Mouse (Mus musculus) thymus, postnatal 25 days (tissue): ENCODE data around the gene Ncor2.

Experiments
- DNase-seq: peaks from one replicate; pipeline ENCODE4 v3.0.0; 2022

Gene Ncor2

DNA sequence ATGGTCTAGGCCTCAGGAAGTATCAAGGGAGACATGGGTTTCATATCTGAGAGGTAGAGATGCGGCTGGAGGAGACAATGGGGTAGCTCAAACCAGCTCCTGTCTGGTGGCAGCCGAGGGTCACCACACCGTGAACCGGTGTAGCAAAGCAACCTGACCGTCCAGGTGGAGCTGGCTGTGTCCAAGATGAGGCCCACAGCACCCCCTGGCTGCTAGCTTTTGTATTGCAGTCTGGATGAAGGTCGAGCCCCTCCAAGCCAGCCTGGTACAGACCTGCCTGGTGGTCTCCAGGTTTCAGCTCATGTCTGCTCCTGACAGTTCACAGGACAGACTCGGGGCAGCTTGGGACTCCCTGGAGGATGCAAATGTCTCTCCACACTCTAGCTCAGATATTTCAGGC is 164.5 kb downstream of the Ncor2 start:
- DNase-seq, result peak; percentile 74

DNA sequence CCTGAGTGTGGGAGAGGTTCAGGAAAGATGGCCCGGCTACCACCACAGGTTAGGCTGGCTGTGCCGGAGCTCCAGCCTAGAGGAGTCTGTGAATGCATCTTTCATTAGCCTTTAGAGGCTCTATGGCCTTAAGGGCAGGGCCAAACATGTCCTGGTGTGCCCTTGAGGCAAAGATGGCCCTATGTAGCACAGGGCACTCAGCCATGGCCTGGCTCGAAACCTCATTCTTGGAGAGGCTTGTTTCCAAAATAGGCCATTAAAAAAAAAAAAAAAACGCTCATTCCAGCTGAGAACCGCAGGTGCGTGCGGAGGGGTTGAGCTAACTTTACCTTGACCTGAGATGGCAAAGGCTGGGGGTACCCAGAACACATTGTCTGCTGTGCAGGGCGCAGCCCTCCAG is 167.4 kb downstream of the Ncor2 start:
- no peak for DNase-seq

DNA sequence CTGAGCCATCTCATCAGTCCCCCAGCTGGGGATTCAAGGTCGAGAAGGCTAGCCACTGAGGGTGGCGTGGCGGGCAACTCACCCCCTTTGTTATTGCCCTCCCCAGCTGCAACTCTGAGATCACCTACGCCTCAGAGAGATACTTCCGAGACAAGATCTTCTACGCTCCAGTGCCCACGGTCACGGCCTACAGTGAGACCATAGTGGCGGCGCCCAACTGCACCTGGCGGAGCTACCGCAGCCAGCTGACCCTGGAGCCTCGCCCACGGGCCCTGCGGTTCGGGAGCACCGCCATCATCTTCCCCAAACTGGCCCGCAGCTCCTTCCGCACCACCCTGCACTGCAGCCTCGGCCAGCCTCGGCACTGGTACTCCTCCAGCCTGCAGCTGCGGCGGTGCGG is 167.9 kb downstream of the Ncor2 start:
- DNase-seq, result no peak

- no peak for DNase-seq
These were observed 172.1 kb downstream of the Ncor2 start for GRCm38 (mm10) chr5:125006896-125007295.

DNA sequence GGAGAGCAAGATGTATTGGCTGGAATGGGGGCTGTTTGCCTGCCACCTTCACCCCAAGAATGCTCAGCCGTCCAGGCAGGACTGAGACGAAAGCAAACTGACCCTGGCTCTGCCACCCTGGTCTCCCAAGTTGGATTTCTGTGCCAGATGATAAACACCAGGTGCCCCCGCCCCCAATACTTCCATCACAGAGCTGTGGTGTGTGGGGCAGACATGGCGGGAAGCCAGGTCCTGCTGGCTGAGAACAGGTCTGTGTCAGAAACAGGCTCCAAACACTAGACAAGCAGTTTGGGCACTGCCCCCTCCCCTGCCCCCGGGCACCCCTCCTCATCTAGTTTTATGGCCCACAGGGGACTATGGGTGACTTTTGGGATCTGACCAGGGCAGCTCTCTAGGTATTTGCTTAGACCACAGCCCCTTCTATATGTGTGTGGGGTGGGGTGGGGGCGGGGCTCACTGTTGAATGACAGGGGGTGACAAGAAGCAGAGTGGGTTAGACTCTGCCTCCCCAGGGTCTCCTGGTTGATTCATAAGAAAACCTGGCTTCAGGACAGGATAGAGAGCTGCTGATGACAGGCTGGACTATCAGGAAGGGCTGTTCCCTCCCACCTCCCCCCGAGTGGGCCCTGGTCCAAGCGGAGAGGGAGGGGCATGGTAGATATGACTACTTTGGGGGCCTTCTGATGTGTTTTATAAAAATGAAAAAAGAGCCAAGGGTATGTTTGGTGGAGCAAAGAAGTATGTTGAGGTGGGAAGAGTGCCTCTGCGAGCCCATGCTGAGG is 173.0 kb downstream of the Ncor2 start:
- no peak for DNase-seq

DNA sequence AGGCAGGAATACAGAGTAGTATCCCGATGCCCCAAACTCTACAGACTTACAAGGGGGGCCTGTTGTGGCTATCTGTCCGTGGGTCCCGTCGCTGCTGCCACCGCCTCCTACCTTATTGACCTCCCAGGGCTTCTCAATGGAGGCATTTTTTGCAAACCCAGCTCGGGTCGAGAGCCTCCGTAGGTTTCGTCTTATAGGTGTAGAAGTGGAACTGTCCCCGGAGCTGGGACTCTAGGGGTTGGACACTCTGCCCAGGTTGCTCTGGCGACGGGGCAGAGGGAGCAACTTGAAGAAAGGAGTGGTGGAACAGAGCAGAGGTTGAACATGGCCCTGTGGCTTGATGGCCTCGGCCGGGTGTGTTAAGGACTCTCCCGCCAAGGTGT is 175.2 kb downstream of the Ncor2 start:
- DNase-seq, result no peak

- DNase-seq, result no peak
These were observed 175.8 kb downstream of the Ncor2 start, which contains the start of gene Rflna for GRCm38 (mm10) chr5:125002969-125003872. Gene Rflna (plus strand): TSS chr5:125003221.

- DNase-seq, result no peak
These were observed 178.2 kb downstream of the Ncor2 start for GRCm38 (mm10) chr5:125000756-125001250.

GRCm38 (mm10) chr5:124997913-124998312 is 181.1 kb downstream of the Ncor2 start:
- DNase-seq, result no peak

DNA sequence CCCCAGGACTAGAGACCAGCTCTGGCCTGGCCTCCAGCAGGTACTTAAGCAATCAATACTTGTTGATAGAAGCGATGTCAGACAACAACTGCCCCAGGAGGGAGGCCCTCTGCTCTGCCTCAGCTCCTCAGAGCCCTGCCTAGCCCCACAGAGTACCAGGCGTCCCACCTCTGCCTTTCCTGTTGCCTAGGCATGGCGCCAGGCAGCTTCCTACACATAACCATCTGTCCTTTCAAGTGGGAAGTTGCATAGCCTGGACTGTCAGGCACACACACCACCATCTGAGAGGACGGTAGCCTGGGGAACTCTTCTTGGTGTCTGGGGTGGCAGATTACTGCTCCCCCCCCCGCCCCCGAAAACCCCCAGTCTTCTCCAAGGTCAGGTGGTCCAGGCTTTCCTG is 182.2 kb downstream of the Ncor2 start:
- DNase-seq, result no peak

DNA sequence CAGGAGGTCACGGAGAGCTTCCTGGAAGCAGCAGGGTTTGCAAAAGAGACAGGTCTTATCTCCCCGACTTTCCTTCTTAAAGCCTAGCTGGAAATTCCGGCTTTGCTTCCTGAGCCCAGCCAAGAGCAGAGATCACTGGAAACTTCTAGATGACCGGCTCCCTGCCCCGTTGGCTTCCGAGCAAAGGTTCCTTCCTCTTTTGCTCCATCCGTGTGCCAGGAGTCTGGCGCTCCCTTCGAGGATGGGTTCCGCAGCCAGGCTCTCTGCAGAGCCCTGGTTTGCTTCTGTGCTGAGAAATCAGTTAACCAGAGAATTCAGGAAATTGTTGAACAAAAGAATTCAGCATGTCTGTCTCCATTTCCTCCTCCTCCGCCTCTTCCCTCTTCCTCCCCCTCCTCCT is 186.1 kb downstream of the Ncor2 start:
- DNase-seq, result no peak

DNA sequence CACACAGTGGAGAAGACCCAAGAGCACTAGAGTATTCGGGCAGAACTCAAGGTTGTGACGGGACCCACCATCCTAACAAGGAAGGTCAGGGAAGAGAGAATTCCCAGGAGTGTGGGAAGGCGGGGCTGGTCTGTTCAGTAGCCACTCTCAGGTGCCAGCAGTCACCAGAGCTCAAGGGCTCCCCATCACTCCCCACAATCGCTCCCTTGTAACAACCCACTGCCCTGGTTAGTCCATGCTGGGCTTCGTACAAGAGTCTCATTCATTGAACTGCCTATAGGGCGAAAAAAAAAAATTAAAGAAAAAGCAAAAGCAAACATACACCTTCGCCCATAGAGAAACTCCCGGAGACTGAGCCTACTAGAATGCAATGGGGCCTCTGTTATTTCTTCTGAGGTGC is 186.7 kb downstream of the Ncor2 start:
- DNase-seq, result no peak

DNA sequence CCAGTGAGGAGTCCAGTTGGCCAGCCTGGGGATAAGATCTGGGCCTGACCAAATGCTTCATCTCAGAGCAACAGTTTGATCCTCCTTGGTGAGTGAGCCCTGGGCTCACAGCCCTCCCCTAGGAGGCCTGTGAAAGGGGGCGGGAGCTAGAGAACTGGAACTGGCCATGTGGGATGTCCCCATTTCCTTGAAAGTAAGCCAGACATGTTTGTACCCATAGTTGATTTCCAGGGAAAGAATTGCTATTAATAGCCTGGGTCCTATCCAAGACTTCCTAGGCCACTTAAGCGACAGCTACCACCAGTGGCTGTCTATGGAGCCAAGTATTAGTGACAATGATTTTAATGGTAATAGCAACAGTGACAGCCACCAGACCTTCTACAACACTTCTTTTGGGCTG is 189.3 kb downstream of the Ncor2 start:
- DNase-seq, result no peak

DNA sequence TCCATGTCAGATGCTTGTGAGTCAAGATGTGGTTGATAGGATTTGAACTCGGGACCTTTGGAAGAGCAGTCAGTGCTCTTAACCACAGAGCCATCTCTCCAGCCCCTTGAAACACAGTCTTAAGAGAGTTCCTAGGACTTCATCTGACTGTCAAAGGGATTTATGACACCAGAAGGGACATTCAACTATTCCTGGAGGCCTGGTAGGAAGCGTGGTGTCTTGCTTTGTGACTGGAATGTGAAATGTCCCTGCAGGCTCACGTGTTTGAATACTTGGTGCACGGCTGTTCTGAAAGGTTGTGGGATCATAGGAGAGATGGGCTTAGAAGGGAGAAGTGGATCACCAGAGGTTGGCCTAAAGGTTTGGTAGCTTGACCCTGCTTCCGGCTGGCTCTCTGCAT is 192.4 kb downstream of the Ncor2 start:
- no peak for DNase-seq

- DNase-seq, result no peak
These were observed 192.8 kb downstream of the Ncor2 start for GRCm38 (mm10) chr5:124986222-124986621.

GRCm38 (mm10) chr5:124969790-124970189 is 209.2 kb downstream of the Ncor2 start:
- no peak for DNase-seq
